Mouse (Mus musculus) cortical plate, adult 2 months (tissue): Measurements from ENCODE around the gene Cdc42. TPM values are rescaled to one million over a fixed set of nuclear protein-coding genes. Genes with fewer than 3 reads are reported as not detected.

ENCODE experiments used
- H3K27ac ChIP-seq: fragments of 200-500 bp; 2 replicates; pipeline ENCODE4 v1.5.1; 2012; ENCODE audit warnings: low read length, control low read depth, inconsistent platforms; ENCODE audit not compliant: insufficient read depth
- H3K4me1 ChIP-seq: fragments of 200-500 bp; 2 replicates; pipeline ENCODE4 v1.6.1; 2011; ENCODE audit warnings: low read length; ENCODE audit not compliant: control insufficient read depth, insufficient read depth
- H3K4me3 ChIP-seq: fragments of 200-500 bp; 2 replicates; pipeline ENCODE4 v1.5.1; 2011; ENCODE audit warnings: mild to moderate bottlenecking, low read length, control low read depth; ENCODE audit not compliant: insufficient read depth
- CTCF ChIP-seq: fragments of 200-500 bp; IDR thresholded peaks from 2 replicates; pipeline ENCODE4 v1.5.1; 2011; ENCODE audit warnings: mild to moderate bottlenecking, control low read depth, low read length; ENCODE audit not compliant: insufficient read depth; ENCODE audit errors: extremely low read depth
- POLR2A ChIP-seq: fragments of 200-500 bp; IDR thresholded peaks from 2 replicates; pipeline ENCODE4 v1.6.1; 2011; ENCODE audit warnings: mild to moderate bottlenecking, low read length, control low read depth; ENCODE audit not compliant: insufficient read depth; ENCODE audit errors: extremely low read depth
- polyA plus RNA-seq: library from polyadenylated mRNA; depleted of rRNA; stranded (reverse); fragments of >200 nt; gene quantifications from 2 replicates; pipeline ENCODE4 v1.2.3, GENCODE M21; 2012; rRNA removed

Cdc42 gene
- polyA plus RNA-seq, 1 experiment = 397 TPM

DNA sequence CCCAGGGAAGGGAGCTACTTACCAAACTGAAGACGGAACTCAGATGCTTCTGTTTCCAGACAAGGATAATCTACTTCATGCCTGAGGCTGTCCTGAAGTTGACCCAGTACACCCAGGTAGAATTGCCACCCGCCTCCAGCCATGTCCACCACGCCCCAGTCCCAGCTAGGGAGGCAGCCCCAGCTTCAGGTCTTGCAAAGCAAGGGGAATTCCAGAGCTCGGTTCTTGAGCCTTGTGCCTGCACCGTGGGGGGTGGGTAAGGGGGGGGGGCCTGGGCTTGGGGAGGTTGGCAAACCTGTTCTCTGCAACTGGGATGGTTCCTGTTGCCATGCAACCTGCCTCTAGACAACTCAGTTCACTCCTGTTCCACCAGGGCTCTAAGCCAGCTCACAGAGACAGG is 78.2 kb downstream of the Cdc42 start:
- no peak overlapping the region for H3K27ac ChIP-seq
- no peak overlapping the region for H3K4me3 ChIP-seq
- no peaks in the 10 kb centered on the region for H3K4me1 ChIP-seq
- TF ChIP-seq CTCF (no peak), POLR2A (no peak)

DNA sequence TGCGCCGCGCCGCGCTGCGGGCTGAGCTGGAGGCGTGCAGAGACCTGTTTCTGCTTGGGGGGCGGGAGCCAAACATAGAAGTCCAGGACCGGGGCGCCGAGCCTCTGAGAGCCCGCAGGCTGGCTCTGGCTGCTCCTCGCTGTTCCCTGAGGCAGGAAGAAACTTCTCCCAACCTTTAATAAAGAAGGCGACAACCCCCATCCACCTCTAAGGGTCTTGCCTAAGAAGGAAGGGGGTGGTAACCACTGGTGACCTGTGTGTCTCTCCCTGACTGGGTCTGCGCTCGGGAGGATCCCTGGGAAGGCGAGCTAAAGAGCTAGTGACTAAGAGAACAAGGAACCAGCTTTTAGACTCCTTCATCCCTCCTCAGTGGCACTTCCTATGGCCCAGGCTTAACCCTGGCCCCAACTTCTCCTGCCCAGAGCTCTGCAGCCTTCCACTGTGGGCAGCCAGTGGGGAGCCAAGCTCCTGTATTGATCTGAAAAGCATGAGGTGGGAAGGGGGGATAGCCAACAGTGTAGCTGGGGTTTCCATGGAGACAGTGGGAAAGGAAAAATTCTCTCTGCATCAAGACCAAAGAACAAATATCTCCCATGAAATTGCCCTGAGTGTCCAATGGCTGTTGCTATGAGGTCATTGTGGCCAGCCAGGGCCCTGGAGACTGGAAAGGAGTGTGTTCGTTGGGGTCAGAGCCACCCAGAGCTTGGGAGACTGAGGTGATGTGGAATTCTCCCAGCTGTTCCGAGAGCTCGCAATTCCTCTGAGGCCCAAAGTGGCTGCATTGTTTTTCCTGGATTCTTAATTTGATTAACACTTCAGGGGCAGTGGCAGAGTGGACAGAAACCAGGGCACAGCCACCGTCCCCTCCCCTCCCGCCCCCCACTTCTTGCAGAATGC is 79.1 kb downstream of the Cdc42 start:
- H3K4me1 ChIP-seq = no peaks in the 10 kb centered on the region
- no peak for TF ChIP-seq CTCF
- no peak for TF ChIP-seq POLR2A
- H3K4me3 ChIP-seq = peak overlapping the region; percentile 40
- 0 out of 2 replicates have a peak overlapping the region, but pooled peaks have one; percentile 27 for H3K27ac ChIP-seq

DNA sequence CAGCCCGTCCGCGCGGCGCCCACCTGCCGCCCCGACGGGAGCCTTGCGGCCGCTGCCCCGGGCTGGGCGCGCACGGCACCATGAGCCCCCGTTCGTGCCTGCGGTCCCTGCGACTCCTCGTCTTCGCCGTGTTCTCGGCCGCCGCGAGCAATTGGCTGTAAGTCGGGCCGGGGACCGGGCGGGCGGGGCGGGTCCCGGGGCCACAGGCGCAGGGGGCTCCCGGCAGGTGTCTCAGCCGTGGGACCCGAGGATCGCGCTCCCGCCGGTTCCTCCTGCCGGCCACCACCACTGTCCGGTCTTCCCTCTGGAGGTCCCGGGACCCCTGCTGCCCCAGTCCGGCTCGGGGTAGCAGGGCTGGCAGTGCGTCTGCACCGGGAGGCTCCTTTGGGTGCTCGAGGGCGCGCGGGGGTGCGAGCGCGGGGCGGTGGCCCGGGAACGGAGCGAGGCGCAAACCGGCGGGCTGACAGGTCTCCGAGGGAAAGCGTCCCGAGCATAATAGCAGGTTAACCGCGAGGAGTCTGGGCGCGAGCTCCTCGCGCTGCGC is 79.8 kb downstream of the Cdc42 start:
- Histone ChIP-seq H3K4me1 (no peaks in the 10 kb centered on the region), H3K4me3 (peak overlapping the region; percentile 40), H3K27ac (0 out of 2 replicates have a peak overlapping the region, but pooled peaks have one; percentile 56)
- 0 out of 2 replicates have a peak, but pooled peaks have one; percentile 29 for TF ChIP-seq POLR2A
- TF ChIP-seq CTCF = no peak

DNA sequence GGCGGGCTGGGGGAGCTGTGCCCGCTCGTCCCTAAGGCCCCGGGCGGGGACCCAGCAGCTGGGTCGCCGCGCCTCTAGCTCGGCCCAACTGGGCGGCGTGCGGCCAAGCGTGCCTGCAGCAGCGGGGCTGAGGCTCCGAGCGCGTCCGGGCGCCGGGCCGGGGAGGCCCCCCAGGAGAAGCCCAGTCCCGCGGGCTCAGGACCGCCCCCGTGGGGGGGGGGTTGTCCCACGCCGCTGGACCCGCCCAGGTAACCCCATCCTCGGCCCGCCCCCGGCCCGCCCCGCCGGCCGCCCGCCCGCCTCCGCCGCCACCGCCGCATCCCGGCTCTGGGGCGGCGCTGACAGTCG is 80.4 kb downstream of the Cdc42 start, which contains the start of gene Wnt4:
Wnt4 (plus strand) TSS at position 324 of the 348 bp plus-strand sequence.
- Histone ChIP-seq H3K4me1 (no peaks in the 10 kb centered on the region), H3K4me3 (peak within 1 kb of the TSS; percentile 40), H3K27ac (0 out of 2 replicates have a peak within 1 kb of the TSS, but pooled peaks have one; percentile 56)
- TF ChIP-seq CTCF = no peak
- no peak for TF ChIP-seq POLR2A

DNA sequence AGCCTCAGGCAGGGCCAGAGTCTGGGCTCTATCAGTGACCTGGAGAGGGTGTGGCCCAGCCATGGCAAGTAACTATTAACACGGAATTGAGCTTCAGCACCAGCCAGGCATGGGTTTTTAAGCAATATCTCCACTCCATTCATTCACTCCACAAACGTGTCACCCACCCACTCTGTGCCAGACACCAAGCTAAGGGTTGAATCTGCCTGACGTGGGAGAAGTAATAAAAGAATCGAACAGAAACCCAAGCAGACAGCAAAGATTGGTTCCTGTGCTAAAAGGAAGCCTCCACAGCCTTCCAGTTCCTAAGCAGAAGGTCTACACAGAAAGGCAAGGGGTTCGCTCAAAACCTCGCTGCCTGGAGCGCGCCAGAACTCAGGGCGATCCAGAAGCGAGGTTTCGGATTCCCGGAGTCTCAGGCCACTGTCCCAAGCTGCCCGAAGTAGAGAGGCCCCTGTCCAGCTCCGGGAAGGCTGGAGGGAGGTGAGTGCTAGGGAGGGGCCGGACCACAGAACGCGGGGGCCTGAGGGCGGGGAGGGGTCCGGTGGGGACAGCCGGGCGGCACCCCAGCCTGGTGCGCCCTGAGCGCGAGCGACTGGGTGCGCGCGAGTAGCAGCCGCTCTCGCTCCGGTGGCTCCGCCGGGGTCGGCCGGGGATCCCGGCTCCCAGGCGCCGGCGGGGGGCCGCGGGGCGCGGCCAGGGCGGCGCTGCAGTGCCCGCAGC is 80.9 kb downstream of the Cdc42 start:
- TF ChIP-seq CTCF = no peak
- TF ChIP-seq POLR2A = no peak
- no peak overlapping the region for H3K27ac ChIP-seq
- peak overlapping the region; percentile 40 for H3K4me3 ChIP-seq
- H3K4me1 ChIP-seq = no peaks in the 10 kb centered on the region

DNA sequence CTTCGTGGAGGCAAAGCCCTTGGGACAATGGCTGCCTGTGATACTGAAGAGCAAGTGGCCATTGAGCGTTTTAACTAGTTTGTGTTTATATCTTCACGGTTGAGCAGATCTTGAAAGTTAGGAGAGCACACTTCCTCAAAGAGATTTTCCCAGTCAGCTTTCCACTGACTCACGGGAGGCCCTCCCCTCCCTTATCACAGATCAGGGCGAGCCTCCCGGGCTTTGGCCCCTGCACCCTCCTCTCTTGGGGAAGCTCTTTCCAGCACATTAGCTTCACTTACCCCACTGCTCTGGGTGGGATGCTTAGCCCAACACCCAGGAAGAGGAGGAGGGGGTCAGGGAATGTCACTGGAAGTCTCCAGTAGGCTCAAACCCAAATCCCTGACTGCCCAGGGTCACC is 83.2 kb downstream of the Cdc42 start:
- Histone ChIP-seq H3K4me3 (no peak overlapping the region), H3K4me1 (no peaks in the 10 kb centered on the region), H3K27ac (no peak overlapping the region)
- TF ChIP-seq POLR2A = no peak

DNA sequence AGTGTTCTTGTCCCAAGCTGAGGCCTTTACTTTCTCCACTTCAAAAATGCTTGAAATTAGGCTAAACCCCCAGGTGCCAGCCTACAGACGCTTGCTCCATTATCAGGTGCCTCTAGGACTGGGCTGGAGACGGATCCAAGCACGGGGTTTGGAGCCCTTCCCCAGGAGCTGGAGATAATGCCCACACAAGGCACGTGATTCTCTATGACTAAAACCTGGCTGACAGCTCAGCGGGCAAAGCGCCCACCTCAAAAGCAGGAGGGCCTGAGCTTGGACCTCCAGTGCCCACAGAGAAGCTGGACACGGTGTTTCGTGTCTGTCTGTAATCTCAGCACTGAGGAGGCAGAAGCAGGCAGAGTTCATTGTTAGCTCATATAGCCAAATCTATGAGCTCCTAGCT is 85.7 kb downstream of the Cdc42 start:
- no peak overlapping the region for H3K27ac ChIP-seq
- H3K4me1 ChIP-seq = no peaks in the 10 kb centered on the region
- H3K4me3 ChIP-seq = no peak overlapping the region
- TF ChIP-seq POLR2A (no peak), CTCF (no peak)

Other genes with a start within 250 kb of the Cdc42 start
- gene Wnt4, start 80.2 kb downstream of the Cdc42 start, polyA plus RNA-seq = 12.3 and 12.8 TPM in 2 replicates
- gene Cela3a, start 52.1 kb upstream of the Cdc42 start, polyA plus RNA-seq = not detected in 2 replicates
- gene Cela3b, start 72.8 kb upstream of the Cdc42 start, polyA plus RNA-seq = not detected in 2 replicates
- not detected in 2 replicates for gene 1700013G24Rik, start 95.6 kb upstream of the Cdc42 start, polyA plus RNA-seq
- 1.9 and 2.6 TPM in 2 replicates for gene Hspg2, start 111.0 kb upstream of the Cdc42 start, polyA plus RNA-seq
- not detected in 2 replicates for gene Ldlrad2, start 216.8 kb upstream of the Cdc42 start, polyA plus RNA-seq
- gene Usp48, start 236.0 kb upstream of the Cdc42 start, polyA plus RNA-seq = 147 and 157 TPM in 2 replicates